Mouse (Mus musculus): Measurements from ENCODE around the gene Eml4.

The Eml4 gene

GRCm38 (mm10) chr17:83499692-83500091, 149.0 kb downstream of the Eml4 start:
- no peak for DNase-seq (ENCODE audit: low read depth)

GRCm38 (mm10) chr17:83503693-83504092, 153.0 kb downstream of the Eml4 start:
- no peak for DNase-seq (ENCODE audit: low read depth)

GRCm38 (mm10) chr17:83512130-83512529, 161.4 kb downstream of the Eml4 start:
- DNase-seq (ENCODE audit: low read depth): no peak

GRCm38 (mm10) chr17:83513655-83514212, 163.0 kb downstream of the Eml4 start:
- no peak for DNase-seq (ENCODE audit: low read depth)

- DNase-seq (ENCODE audit: low read depth): peak; percentile 81
Measured at GRCm38 (mm10) chr17:83514213-83514701, 163.5 kb downstream of the Eml4 start.

GRCm38 (mm10) chr17:83517280-83518015, 166.7 kb downstream of the Eml4 start, which contains the start of gene Cox7a2l:
TSS of gene Cox7a2l (minus strand) at chr17:83517330.
- DNase-seq (ENCODE audit: low read depth): no peak

- DNase-seq (ENCODE audit: low read depth): no peak
Measured at GRCm38 (mm10) chr17:83521881-83522280, 171.2 kb downstream of the Eml4 start.

- no peak for DNase-seq (ENCODE audit: low read depth)
Measured at GRCm38 (mm10) chr17:83522590-83523379, 172.1 kb downstream of the Eml4 start.

GRCm38 (mm10) chr17:83524753-83525152, 174.0 kb downstream of the Eml4 start:
- no peak for DNase-seq (ENCODE audit: low read depth)

- DNase-seq (ENCODE audit: low read depth): no peak
Measured at GRCm38 (mm10) chr17:83525596-83525995, 174.9 kb downstream of the Eml4 start.

GRCm38 (mm10) chr17:83526091-83526561, 175.4 kb downstream of the Eml4 start:
- DNase-seq (ENCODE audit: low read depth): no peak

GRCm38 (mm10) chr17:83526624-83527532, 176.1 kb downstream of the Eml4 start:
- peak; percentile 52 for DNase-seq (ENCODE audit: low read depth)

- DNase-seq (ENCODE audit: low read depth): no peak
Measured at GRCm38 (mm10) chr17:83527651-83528381, 177.1 kb downstream of the Eml4 start.

Measured in c-Kit-positive CD71-negative TER-119-negative erythroid progenitor cells, embryonic 14.5 days (primary cell).